Mouse (Mus musculus): ENCODE data around the gene Slc2a12.

DNA sequence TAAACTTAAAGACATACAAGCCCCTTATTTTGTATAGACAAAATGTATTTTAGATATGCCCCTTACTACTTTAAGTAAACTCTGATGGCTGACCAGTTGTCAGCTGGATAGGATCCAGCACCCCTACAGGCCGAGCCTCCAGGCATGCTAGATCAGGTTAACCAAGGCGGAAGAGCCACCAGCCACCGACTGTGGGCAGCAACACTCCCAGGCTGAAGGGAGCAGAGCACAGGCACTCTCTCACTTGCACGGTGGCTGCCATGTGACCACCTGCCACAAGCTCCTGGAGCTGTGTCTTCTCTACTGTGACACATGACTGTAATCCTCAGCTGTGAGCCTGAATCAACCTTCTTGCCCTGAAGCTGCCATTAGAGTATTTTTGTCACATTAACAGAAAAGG, 73.7 kb downstream of the Slc2a12 start:
- TF ChIP-seq POLR2A (IDR thresholded peaks at IDR 0.05; ENCODE audit: borderline replicate concordance, insufficient read depth, low read length) (no peak), CTCF (IDR thresholded peaks at IDR 0.05; ENCODE audit: borderline replicate concordance, insufficient read depth, low read depth, low read length) (no peak)
